Mouse (Mus musculus): ENCODE measurements at regions not wholly inside any gene's neighbourhood (a gene's known extent, or its start where the extent isn't known, plus 50 kb on each side); places are given as distances from the start of the nearest gene placed in this dataset.

GRCm38 (mm10) chr2:77351987-77352628, 71.7 kb upstream of the Sestd1 start:
- no peak for TF ChIP-seq CTCF (IDR thresholded peaks at IDR 0.05; ENCODE audit: borderline replicate concordance, control insufficient read depth, extremely low read depth, insufficient read depth, low read length, poor library complexity)
- no peak for TF ChIP-seq POLR2A (IDR thresholded peaks at IDR 0.05; ENCODE audit: control insufficient read depth, extremely low read depth, insufficient read depth, low read length, poor library complexity)

Measured in thymus, adult 2 months (tissue).